Mouse (Mus musculus) hindbrain, embryonic 14.5 days (tissue): ENCODE results near the gene Mllt10. TPM values are rescaled to one million over a fixed set of nuclear protein-coding genes. Genes with fewer than 3 reads are reported as not detected.

Source experiments
- ATAC-seq: fragments of 200-750 bp; cut with Nextera tagmentation; 2 replicates; pipeline ENCODE4 v1.8.0; 2017; ENCODE audit warnings: moderate number of reproducible peaks, mild to moderate bottlenecking, moderate TSS enrichment, moderate library complexity; ENCODE audit not compliant: low FRiP score
- DNase-seq: peaks from one replicate; pipeline ENCODE4 v3.0.0-alpha.2; 2015; ENCODE audit warnings: low spot score
- H3K27ac ChIP-seq: fragments of 300-500 bp; sonication (generic); 2 replicates; pipeline ENCODE4 v1.5.1; 2014; ENCODE audit warnings: mild to moderate bottlenecking, moderate library complexity
- H3K27me3 ChIP-seq: fragments of 300-500 bp; sonication (generic); 2 replicates; pipeline ENCODE4 v1.6.1; 2014; ENCODE audit warnings: mild to moderate bottlenecking, low read length, mixed read lengths; ENCODE audit not compliant: control insufficient read depth, insufficient read depth
- H3K36me3 ChIP-seq: fragments of 300-500 bp; sonication (generic); replicated peaks from 2 replicates; pipeline ENCODE4 v1.6.1; 2014; ENCODE audit not compliant: control insufficient read depth, insufficient read depth
- H3K4me1 ChIP-seq: fragments of 300-500 bp; sonication (generic); replicated peaks from 2 replicates; pipeline ENCODE4 v1.6.1; 2014; ENCODE audit warnings: antibody characterized with exemption, low read length, mixed read lengths; ENCODE audit not compliant: control insufficient read depth, insufficient read depth
- H3K4me2 ChIP-seq: fragments of 300-500 bp; sonication (generic); replicated peaks from 2 replicates; pipeline ENCODE4 v1.6.1; 2014; ENCODE audit warnings: mild to moderate bottlenecking, moderate library complexity
- H3K4me3 ChIP-seq: fragments of 300-500 bp; sonication (generic); replicated peaks from 2 replicates; pipeline ENCODE4 v1.5.1; 2014; ENCODE audit warnings: mild to moderate bottlenecking, low read length
- H3K9ac ChIP-seq: fragments of 300-500 bp; sonication (generic); 2 replicates; pipeline ENCODE4 v1.6.1; 2014
- H3K9me3 ChIP-seq: fragments of 300-500 bp; sonication (generic); 2 replicates; pipeline ENCODE4 v1.6.1; 2016; ENCODE audit warnings: low read length; ENCODE audit not compliant: control insufficient read depth
- WGBS: fragments of 180-500 bp; shearing (Covaris S2); extraction: QIAGEN DNeasy Blood & Tissue Kit; methylation state at CpG from one replicate; pipeline ENCODE4 v1.1.7; 2014; 5-methylcytosine and 5-hydroxymethylcytosine counted together
- polyA plus RNA-seq: library from polyadenylated mRNA; unstranded; fragments of >200 nt; fragmentation: Nextera tagmentation; extraction: Ambion mirVana; gene quantifications from 2 replicates; pipeline ENCODE4 v1.2.1, GENCODE M21; 2014

Mllt10 gene
- polyA plus RNA-seq, 1 experiment from 2014 or later: 33.1 TPM

- Histone ChIP-seq H3K4me3 (no peak overlapping the region), H3K9ac (no peak overlapping the region), H3K4me1 (no peaks in the 10 kb centered on the region), H3K9me3 (no peaks in the 10 kb centered on the region), H3K27ac (no peak overlapping the region), H3K4me2 (no peak overlapping the region), H3K27me3 (no peaks in the 10 kb centered on the region), H3K36me3 (peaks cover 57% of the 10 kb centered on the region)
- peak; percentile 41; the same call in 1 of the 2 replicates for ATAC-seq
- no peak for DNase-seq
- whole genome bisulfite sequencing: 51% methylated on average over 3 of the region's 3 CpGs
Measured at GRCm38 (mm10) chr2:18217867-18218266, 162.8 kb downstream of the Mllt10 start.

DNA sequence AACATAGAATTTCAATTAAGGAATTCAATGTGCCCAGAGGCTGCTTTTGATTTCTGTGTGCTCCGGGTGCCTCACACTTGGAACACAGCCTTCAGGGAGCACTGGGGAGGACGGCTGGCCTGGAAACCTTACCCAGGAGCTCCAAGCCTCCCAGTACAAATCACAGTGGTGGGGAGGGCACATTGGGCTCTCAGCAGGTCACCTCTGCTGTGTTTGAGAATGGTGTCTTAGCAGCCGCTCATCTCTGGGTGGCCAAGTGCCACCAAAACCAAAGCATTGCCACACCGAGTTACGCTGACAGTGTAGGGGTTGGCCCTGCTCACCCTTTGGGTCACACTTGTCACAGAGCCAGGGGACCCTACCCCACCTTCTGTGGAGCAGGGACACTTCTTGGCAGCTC, 163.5 kb downstream of the Mllt10 start:
- Histone ChIP-seq H3K9ac (no peak overlapping the region), H3K4me2 (no peak overlapping the region), H3K9me3 (no peaks in the 10 kb centered on the region), H3K4me1 (no peaks in the 10 kb centered on the region), H3K27ac (no peak overlapping the region), H3K36me3 (peaks cover 51% of the 10 kb centered on the region), H3K4me3 (no peak overlapping the region), H3K27me3 (no peaks in the 10 kb centered on the region)
- ATAC-seq (no peak), DNase-seq (no peak)
- whole genome bisulfite sequencing: 72% methylated on average over 5 of the region's 5 CpGs

DNA sequence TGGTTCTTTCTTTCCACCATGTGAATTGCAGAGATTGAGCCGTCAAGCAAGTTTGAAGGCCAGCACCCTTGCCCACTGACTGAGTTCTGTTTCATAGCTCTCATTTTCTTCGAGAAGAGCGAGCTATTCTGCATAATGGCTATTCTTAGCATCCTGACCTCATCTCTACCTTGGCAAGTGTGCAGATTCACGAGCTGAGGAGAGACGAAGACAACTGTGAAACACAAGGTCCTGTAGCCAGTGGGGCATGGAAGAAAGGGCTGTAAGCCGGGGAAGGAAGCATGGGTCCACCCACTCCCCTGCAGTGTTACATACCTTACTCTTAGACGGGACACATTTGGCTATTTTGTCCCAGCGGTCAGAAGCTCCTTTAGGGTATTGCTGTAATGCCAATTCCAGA, 164.1 kb downstream of the Mllt10 start:
- ATAC-seq (no peak), DNase-seq (no peak)
- Histone ChIP-seq H3K4me1 (no peaks in the 10 kb centered on the region), H3K27me3 (no peaks in the 10 kb centered on the region), H3K9me3 (no peaks in the 10 kb centered on the region), H3K4me2 (no peak overlapping the region), H3K9ac (no peak overlapping the region), H3K27ac (no peak overlapping the region), H3K36me3 (peaks cover 44% of the 10 kb centered on the region), H3K4me3 (no peak overlapping the region)
- WGBS: 83% methylated on average over 8 of the region's 8 CpGs

DNA sequence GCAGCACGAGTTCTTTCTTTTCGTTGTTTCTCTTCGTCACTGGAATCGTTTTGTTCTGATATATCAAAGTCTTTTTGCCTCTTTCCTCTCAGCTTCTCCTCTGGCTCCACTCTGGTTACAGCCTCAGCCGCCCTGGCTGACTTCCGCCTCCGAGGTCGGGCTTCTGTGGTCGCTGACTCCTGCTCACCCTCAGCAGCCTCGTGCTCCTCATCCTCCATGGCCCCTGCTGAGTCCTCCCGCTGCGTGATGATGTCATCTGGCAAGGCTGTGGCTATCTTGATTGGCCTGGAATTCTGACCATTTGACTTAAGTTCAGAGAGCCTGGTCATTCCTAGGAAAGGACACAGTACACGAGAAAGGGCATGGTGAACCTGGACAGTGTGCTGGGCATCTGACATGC, 164.5 kb downstream of the Mllt10 start:
- H3K27ac ChIP-seq: no peak overlapping the region
- WGBS: 84% methylated on average over 13 of the region's 13 CpGs
- no peak for DNase-seq

GRCm38 (mm10) chr2:18228486-18229062, 173.5 kb downstream of the Mllt10 start:
- no peak for DNase-seq
- Histone ChIP-seq H3K36me3 (no peaks in the 10 kb centered on the region), H3K4me2 (no peak overlapping the region), H3K4me3 (no peak overlapping the region), H3K27me3 (no peaks in the 10 kb centered on the region), H3K27ac (no peak overlapping the region), H3K9me3 (no peaks in the 10 kb centered on the region), H3K9ac (no peak overlapping the region), H3K4me1 (peaks cover 7% of the 10 kb centered on the region; the same call in 1 of the 2 replicates)
- WGBS: 79% methylated on average over 8 of the region's 8 CpGs
- ATAC-seq: no peak

More for the DNA sequence above, 164.5 kb downstream of the Mllt10 start:
- no peak overlapping the region for H3K4me3 ChIP-seq
- no peaks in the 10 kb centered on the region for H3K9me3 ChIP-seq
- H3K4me2 ChIP-seq: no peak overlapping the region
- no peaks in the 10 kb centered on the region for H3K4me1 ChIP-seq
- H3K9ac ChIP-seq: no peak overlapping the region
- H3K27me3 ChIP-seq: no peaks in the 10 kb centered on the region
- H3K36me3 ChIP-seq: peaks cover 40% of the 10 kb centered on the region
- ATAC-seq: no peak

DNA sequence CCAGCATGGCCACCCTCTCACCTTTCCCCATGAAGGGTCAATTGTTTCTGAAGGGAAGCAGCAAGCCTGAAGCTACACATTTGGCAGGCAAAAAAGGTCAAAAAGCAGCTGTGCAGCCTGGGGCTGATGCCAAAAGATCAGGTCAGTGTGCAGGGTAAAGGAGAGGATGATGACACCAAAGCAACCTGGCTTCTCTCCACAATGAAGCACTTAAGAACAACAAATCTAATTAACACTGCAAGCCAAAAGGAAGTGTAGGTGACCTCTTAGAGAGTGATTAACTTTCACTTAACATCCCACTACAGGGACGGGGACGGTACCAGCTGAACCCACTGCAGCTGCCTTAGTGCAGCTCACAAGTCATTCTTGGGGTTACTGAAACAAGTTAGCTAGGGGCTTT, 174.2 kb downstream of the Mllt10 start:
- 39% methylated on average over 2 of the region's 2 CpGs for WGBS
- Histone ChIP-seq H3K4me3 (no peak overlapping the region), H3K27ac (no peak overlapping the region), H3K4me2 (no peak overlapping the region), H3K9me3 (no peaks in the 10 kb centered on the region), H3K36me3 (no peaks in the 10 kb centered on the region), H3K4me1 (peaks cover 7% of the 10 kb centered on the region), H3K9ac (no peak overlapping the region), H3K27me3 (no peaks in the 10 kb centered on the region)
- DNase-seq (no peak), ATAC-seq (no peak)

GRCm38 (mm10) chr2:18231143-18231542, 176.1 kb downstream of the Mllt10 start:
- no peak overlapping the region for H3K9ac ChIP-seq
- no peak for DNase-seq
- H3K36me3 ChIP-seq: no peaks in the 10 kb centered on the region
- no peak overlapping the region for H3K27ac ChIP-seq
- H3K9me3 ChIP-seq: no peaks in the 10 kb centered on the region
- WGBS: 77% methylated on average over 4 of the region's 4 CpGs
- no peaks in the 10 kb centered on the region for H3K27me3 ChIP-seq
- H3K4me2 ChIP-seq: no peak overlapping the region
- H3K4me1 ChIP-seq: peaks cover 7% of the 10 kb centered on the region
- ATAC-seq: no peak
- no peak overlapping the region for H3K4me3 ChIP-seq

GRCm38 (mm10) chr2:18232883-18233567, 178.0 kb downstream of the Mllt10 start:
- Histone ChIP-seq H3K4me1 (peaks cover 7% of the 10 kb centered on the region), H3K27ac (no peak overlapping the region), H3K9me3 (no peaks in the 10 kb centered on the region), H3K4me2 (no peak overlapping the region), H3K4me3 (no peak overlapping the region), H3K27me3 (no peaks in the 10 kb centered on the region), H3K36me3 (no peaks in the 10 kb centered on the region), H3K9ac (no peak overlapping the region)
- no peak for DNase-seq
- WGBS: 7% methylated on average over 5 of the region's 5 CpGs
- peak; percentile 52; the same call in 1 of the 2 replicates for ATAC-seq

- Histone ChIP-seq H3K4me3 (no peak overlapping the region), H3K4me1 (peaks cover 7% of the 10 kb centered on the region), H3K36me3 (no peaks in the 10 kb centered on the region), H3K27me3 (no peaks in the 10 kb centered on the region), H3K4me2 (no peak overlapping the region), H3K27ac (no peak overlapping the region), H3K9me3 (no peaks in the 10 kb centered on the region), H3K9ac (no peak overlapping the region)
- DNase-seq: no peak
- 92% methylated on average over 5 of the region's 5 CpGs for WGBS
- no peak for ATAC-seq
Measured at GRCm38 (mm10) chr2:18235524-18235923, 180.5 kb downstream of the Mllt10 start.
